Mouse (Mus musculus) bone marrow, adult 2 months (tissue): ENCODE measurements at regions not wholly inside any gene's neighbourhood (a gene's known extent, or its start where the extent isn't known, plus 50 kb on each side); places are given as distances from the start of the nearest gene placed in this dataset.
A peak's percentile ranks its signal among the peaks of the same experiment; 100 is the strongest.

Experiments
- H3K27ac ChIP-seq: fragments of 200-500 bp; 2 replicates; pipeline ENCODE4 v1.5.1; 2012; ENCODE audit warnings: low read depth, mild to moderate bottlenecking, control low read depth, inconsistent platforms, low read length; ENCODE audit not compliant: control insufficient read depth, poor library complexity, insufficient read depth
- H3K4me1 ChIP-seq: fragments of 200-500 bp; 2 replicates; pipeline ENCODE4 v1.6.1; 2011; ENCODE audit warnings: low read length; ENCODE audit not compliant: control insufficient read depth, insufficient read depth
- H3K4me3 ChIP-seq: fragments of 200-500 bp; replicated peaks from 2 replicates; pipeline ENCODE3; 2011; ENCODE audit warnings: mild to moderate bottlenecking, low read depth, low read length, control low read depth; ENCODE audit not compliant: control insufficient read depth
- CTCF ChIP-seq: fragments of 200-500 bp; IDR thresholded peaks from 2 replicates; pipeline ENCODE4 v1.5.1; 2011; ENCODE audit warnings: low read length, control low read depth; ENCODE audit not compliant: control insufficient read depth, insufficient read depth
- POLR2A ChIP-seq: fragments of 200-500 bp; IDR thresholded peaks from 2 replicates; pipeline ENCODE4 v1.6.1; 2011; ENCODE audit warnings: low read depth, mild to moderate bottlenecking, control low read depth, low read length, borderline replicate concordance; ENCODE audit not compliant: control insufficient read depth
- WGBS: fragments of 180-500 bp; shearing (Covaris S2); methylation state at CpG from one replicate; pipeline ENCODE4 v1.1.7; 2018; 5-methylcytosine and 5-hydroxymethylcytosine counted together

GRCm38 (mm10) chr2:50625233-50625749 lies 328.7 kb upstream of the Mmadhc start:
- no peak for TF ChIP-seq POLR2A
- no peak for TF ChIP-seq CTCF
- Histone ChIP-seq H3K4me1 (no peaks in the 10 kb centered on the region), H3K4me3 (no peak overlapping the region), H3K27ac (no peak overlapping the region)
- WGBS: 75% methylated on average over 5 of the region's 5 CpGs

GRCm38 (mm10) chr2:50609086-50609485 lies 312.5 kb upstream of the Mmadhc start:
- Histone ChIP-seq H3K27ac (no peak overlapping the region), H3K4me1 (no peaks in the 10 kb centered on the region), H3K4me3 (no peak overlapping the region)
- TF ChIP-seq CTCF: peak; percentile 50
- TF ChIP-seq POLR2A: no peak
- WGBS: 52% methylated on average over 1 of the region's 1 CpGs

- TF ChIP-seq POLR2A (no peak), CTCF (0 out of 2 replicates have a peak, but pooled peaks have one; percentile 3)
- H3K4me3 ChIP-seq: no peak overlapping the region
- no peaks in the 10 kb centered on the region for H3K4me1 ChIP-seq
- H3K27ac ChIP-seq: no peak overlapping the region
- WGBS: 13% methylated on average over 6 of the region's 6 CpGs
These were observed 292.6 kb upstream of the Mmadhc start for GRCm38 (mm10) chr2:50589195-50589594.

- WGBS: 64% methylated on average over 6 of the region's 6 CpGs
- no peak overlapping the region for H3K4me3 ChIP-seq
- H3K4me1 ChIP-seq: no peaks in the 10 kb centered on the region
- TF ChIP-seq CTCF (no peak), POLR2A (no peak)
- H3K27ac ChIP-seq: no peak overlapping the region
These were observed 292.1 kb upstream of the Mmadhc start for GRCm38 (mm10) chr2:50588652-50589051.

- Histone ChIP-seq H3K27ac (no peak overlapping the region), H3K4me1 (no peaks in the 10 kb centered on the region; the same call in 1 of the 2 replicates), H3K4me3 (no peak overlapping the region)
- 76% methylated on average over 6 of the region's 6 CpGs for WGBS
- no peak for TF ChIP-seq CTCF
- no peak for TF ChIP-seq POLR2A
These were observed 289.9 kb upstream of the Mmadhc start for GRCm38 (mm10) chr2:50586321-50587050.

- TF ChIP-seq POLR2A (no peak), CTCF (no peak)
- no peaks in the 10 kb centered on the region; the same call in 1 of the 2 replicates for H3K4me1 ChIP-seq
- WGBS: 78% methylated on average over 2 of the region's 2 CpGs
- no peak overlapping the region for H3K4me3 ChIP-seq
- no peak overlapping the region for H3K27ac ChIP-seq
These were observed 283.0 kb upstream of the Mmadhc start for GRCm38 (mm10) chr2:50579620-50580019.

- 78% methylated on average over 6 of the region's 6 CpGs for WGBS
- no peak for TF ChIP-seq CTCF
- no peak for TF ChIP-seq POLR2A
- Histone ChIP-seq H3K4me3 (no peak overlapping the region), H3K27ac (no peak overlapping the region), H3K4me1 (no peaks in the 10 kb centered on the region; the same call in 1 of the 2 replicates)
These were observed 281.9 kb upstream of the Mmadhc start for GRCm38 (mm10) chr2:50578278-50579043.

GRCm38 (mm10) chr2:50577736-50578135 lies 281.1 kb upstream of the Mmadhc start:
- Histone ChIP-seq H3K4me3 (no peak overlapping the region), H3K27ac (no peak overlapping the region), H3K4me1 (no peaks in the 10 kb centered on the region)
- 89% methylated on average over 9 of the region's 9 CpGs for WGBS
- TF ChIP-seq CTCF (no peak), POLR2A (no peak)
